Mouse (Mus musculus) liver, adult 2 months (tissue): ENCODE results near the gene Zdhhc20.

Experiments
- CTCF ChIP-seq: fragments of 200-500 bp; IDR thresholded peaks from 2 replicates; pipeline ENCODE4 v1.5.1; 2011; ENCODE audit warnings: low read depth, low read length, control low read depth
- POLR2A ChIP-seq: fragments of 200-500 bp; IDR thresholded peaks from 2 replicates; pipeline ENCODE4 v1.6.1; 2011; ENCODE audit warnings: low read length, control low read depth; ENCODE audit not compliant: insufficient read depth; ENCODE audit errors: extremely low read depth

DNA sequence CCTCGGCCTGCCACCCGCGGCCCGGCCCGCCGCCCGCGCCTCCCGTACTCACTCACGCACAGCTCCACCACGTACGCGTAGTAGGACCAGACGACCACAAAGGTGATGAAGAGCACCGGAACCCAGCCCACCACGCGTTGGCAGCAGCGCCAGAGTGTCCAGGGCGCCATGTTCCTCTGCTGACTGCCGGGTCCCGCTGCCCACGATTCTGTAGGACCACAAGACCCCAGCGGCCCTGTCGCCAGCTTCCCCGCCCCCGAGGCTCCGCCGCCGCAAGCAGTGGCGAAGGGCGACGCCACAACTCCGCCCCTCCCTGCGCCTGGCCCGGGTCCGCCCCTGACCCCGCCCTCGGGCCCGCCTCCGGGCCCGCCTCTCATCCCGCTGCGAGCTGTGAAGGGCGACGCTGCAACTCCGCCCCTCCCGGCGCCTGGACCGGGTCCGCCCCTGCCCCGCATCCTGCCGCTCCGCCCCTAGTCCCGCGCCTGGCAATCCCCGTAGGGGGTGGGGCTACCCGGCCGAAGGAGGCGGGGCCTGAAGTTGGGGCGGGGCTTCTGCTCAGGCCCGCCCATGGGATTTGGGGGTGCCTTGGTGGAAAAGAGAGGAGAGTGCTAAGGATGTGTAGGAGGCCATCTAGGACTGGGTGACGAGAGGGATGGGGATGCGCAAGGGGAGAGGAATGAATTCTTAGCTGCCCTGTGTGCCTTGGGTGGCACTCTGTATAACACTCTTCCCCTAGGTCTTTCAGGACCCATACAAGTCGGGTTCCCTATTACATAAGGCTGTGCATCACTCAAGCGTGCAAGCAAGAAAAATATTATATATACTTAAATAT is at the start of gene Zdhhc20:
- TF ChIP-seq CTCF, result no peak
- TF ChIP-seq POLR2A, result peak; percentile 71
